Mouse (Mus musculus) macrophage (primary cell): Measurements from ENCODE around the gene Gm815. TPM values are rescaled to one million over a fixed set of nuclear protein-coding genes. Genes with fewer than 3 reads are reported as not detected.

Experiments used
- H3K27ac ChIP-seq: fragments of 350-480 bp; formaldehyde crosslinking; 2 replicates; pipeline ENCODE4 v1.9.0; 2021
- H3K36me3 ChIP-seq: fragments of 350-480 bp; formaldehyde crosslinking; 2 replicates; pipeline ENCODE4 v1.9.0; 2021; ENCODE audit errors: inconsistent target
- H3K4me3 ChIP-seq: fragments of 350-480 bp; formaldehyde crosslinking; 2 replicates; pipeline ENCODE4 v1.9.0; 2021; ENCODE audit errors: inconsistent target
- H3K79me2 ChIP-seq: fragments of 350-480 bp; formaldehyde crosslinking; 2 replicates; pipeline ENCODE4 v1.9.0; 2021; ENCODE audit errors: inconsistent target
- WGBS: methylation state at CpG from one replicate; pipeline ENCODE4 v1.1.7; 2026; ENCODE audit warnings: inconsistent platforms; ENCODE audit not compliant: missing documents; 5-methylcytosine and 5-hydroxymethylcytosine counted together
- polyA plus RNA-seq: library from polyadenylated mRNA; stranded (reverse); fragments of 250-400 nt; gene quantifications from 3 replicates; pipeline ENCODE4 v1.2.4, GENCODE M21; 2018; ENCODE audit warnings: inconsistent platforms

Gene Gm815
- polyA plus RNA-seq, 1 experiment from 2014 or later = not detected

- no peaks in the 10 kb centered on the region for H3K79me2 ChIP-seq
- WGBS = 92% methylated on average over 12 of the region's 15 CpGs
Observed at GRCm38 (mm10) chr19:26864975-26865690, 20.5 kb upstream of the Gm815 start.

DNA sequence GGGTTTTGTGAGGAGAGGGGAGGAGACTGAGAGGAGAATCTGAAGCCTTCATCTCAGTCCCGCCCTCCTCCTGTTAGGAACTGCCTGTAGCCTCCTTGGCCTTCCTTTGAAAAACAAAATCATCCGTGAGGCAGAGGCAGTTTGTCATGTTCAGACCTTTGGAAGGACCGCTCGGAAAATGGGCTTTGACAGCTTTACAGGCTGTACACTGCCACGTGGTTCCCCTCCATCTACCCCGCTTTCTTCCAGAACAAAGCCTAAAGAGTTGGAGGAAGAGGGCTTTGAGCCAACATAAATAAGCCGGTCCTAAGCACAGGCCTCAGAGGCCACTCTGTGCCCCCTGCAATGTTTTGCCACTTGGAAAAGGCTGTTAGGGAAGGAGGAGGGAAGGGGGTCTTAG is 19.9 kb upstream of the Gm815 start:
- Histone ChIP-seq H3K36me3 (no peaks in the 10 kb centered on the region), H3K4me3 (no peak overlapping the region), H3K27ac (no peak overlapping the region), H3K79me2 (no peaks in the 10 kb centered on the region)
- WGBS = 94% methylated on average over 7 of the region's 7 CpGs

More at GRCm38 (mm10) chr19:26864975-26865690, 20.5 kb upstream of the Gm815 start:
- Histone ChIP-seq H3K4me3 (no peak overlapping the region), H3K36me3 (no peaks in the 10 kb centered on the region), H3K27ac (no peak overlapping the region)

- 86% methylated on average over 3 of the region's 3 CpGs for WGBS
- Histone ChIP-seq H3K36me3 (no peaks in the 10 kb centered on the region), H3K4me3 (no peak overlapping the region), H3K27ac (no peak overlapping the region), H3K79me2 (no peaks in the 10 kb centered on the region)
Observed at GRCm38 (mm10) chr19:26869591-26869990, 16.1 kb upstream of the Gm815 start.

DNA sequence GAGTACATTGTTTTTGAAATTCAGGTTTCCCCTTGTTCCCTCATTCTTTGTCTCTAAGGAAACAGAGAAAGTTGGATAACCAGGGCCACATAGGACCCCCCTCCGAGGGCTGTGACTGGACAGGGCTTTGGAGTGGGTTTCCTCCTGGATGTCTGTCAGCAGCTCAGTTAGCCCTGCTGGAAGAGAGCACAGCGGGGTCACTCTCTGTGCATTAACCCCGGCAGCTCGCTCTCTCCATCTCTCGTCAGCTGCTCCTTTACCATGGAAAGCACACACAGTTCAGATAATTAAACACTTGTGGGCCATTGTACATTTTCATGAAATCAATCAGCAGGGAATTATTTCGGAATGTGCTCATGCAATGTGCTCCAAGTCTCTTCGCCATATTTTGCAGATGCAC is 15.4 kb upstream of the Gm815 start:
- Histone ChIP-seq H3K36me3 (no peaks in the 10 kb centered on the region), H3K27ac (no peak overlapping the region), H3K4me3 (no peak overlapping the region), H3K79me2 (no peaks in the 10 kb centered on the region)
- WGBS = 93% methylated on average over 6 of the region's 7 CpGs

- no peak overlapping the region for H3K27ac ChIP-seq
- H3K36me3 ChIP-seq = no peaks in the 10 kb centered on the region
- no peak overlapping the region for H3K4me3 ChIP-seq
- 33% methylated on average over 3 of the region's 3 CpGs for WGBS
- no peaks in the 10 kb centered on the region for H3K79me2 ChIP-seq
Observed at GRCm38 (mm10) chr19:26871096-26871495, 14.6 kb upstream of the Gm815 start.

DNA sequence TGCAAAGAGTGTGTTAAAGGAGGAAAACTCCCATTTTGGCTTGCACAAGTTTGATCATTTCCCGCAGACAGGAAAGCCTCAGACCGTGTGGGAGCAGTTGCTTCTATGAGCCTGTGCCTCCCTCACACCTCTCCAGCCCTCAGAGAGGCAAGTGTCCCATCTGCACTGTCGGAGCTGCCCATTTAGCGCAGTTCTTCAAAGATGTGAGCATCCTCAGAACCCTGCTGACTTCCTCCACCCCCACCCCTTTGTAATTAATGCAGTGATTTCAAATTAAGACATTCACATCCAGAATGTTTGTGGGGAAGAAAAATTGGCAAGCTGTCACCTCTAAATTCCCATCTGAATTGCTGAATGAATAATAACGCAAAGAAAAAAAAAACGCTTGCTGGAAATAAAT is 12.8 kb upstream of the Gm815 start:
- H3K4me3 ChIP-seq = no peak overlapping the region
- 94% methylated on average over 6 of the region's 6 CpGs for WGBS
- no peaks in the 10 kb centered on the region for H3K36me3 ChIP-seq
- H3K79me2 ChIP-seq = no peaks in the 10 kb centered on the region
- no peak overlapping the region for H3K27ac ChIP-seq

GRCm38 (mm10) chr19:26875601-26876000 is 10.1 kb upstream of the Gm815 start:
- H3K79me2 ChIP-seq = no peaks in the 10 kb centered on the region
- 93% methylated on average over 6 of the region's 6 CpGs for WGBS
- H3K36me3 ChIP-seq = no peaks in the 10 kb centered on the region
- no peak overlapping the region for H3K27ac ChIP-seq
- H3K4me3 ChIP-seq = no peak overlapping the region

DNA sequence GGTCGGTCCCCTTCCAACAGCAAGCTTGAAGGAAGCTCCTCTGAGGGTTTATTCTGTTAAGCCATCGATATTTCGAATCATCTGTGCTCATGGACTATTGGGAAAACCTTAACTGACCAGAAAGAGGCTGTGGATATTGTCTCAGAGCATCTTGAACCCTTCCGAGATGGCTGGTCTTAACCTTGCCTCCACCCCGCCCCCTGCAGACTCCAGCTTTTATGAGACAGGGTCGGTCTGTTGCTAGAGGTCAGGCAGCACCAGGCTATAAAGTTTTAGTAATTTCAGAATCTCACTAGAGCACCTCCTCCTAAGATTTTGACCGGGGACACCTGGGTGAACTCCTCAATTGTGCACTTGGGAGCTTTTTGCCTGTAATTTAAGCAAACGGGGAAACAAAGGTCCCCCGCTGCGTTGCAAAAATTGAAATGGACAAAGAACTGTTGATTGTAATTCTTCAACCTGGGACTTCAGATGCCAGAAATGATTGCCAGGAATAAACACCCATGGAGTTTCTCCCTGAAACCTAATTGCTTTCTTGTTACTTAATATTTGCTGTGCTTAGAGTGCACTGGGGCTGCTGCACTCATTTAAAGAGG is 8.4 kb upstream of the Gm815 start:
- WGBS = 81% methylated on average over 10 of the region's 10 CpGs
- Histone ChIP-seq H3K36me3 (no peaks in the 10 kb centered on the region), H3K79me2 (no peaks in the 10 kb centered on the region), H3K27ac (no peak overlapping the region), H3K4me3 (no peak overlapping the region)

GRCm38 (mm10) chr19:26879856-26880255 is 5.8 kb upstream of the Gm815 start:
- Histone ChIP-seq H3K4me3 (no peak overlapping the region), H3K27ac (no peak overlapping the region), H3K79me2 (no peaks in the 10 kb centered on the region), H3K36me3 (no peaks in the 10 kb centered on the region)
- 87% methylated on average over 4 of the region's 4 CpGs for WGBS

- Histone ChIP-seq H3K79me2 (no peaks in the 10 kb centered on the region), H3K4me3 (no peak overlapping the region), H3K36me3 (no peaks in the 10 kb centered on the region), H3K27ac (no peak overlapping the region)
- 84% methylated on average over 10 of the region's 10 CpGs for WGBS
Observed at GRCm38 (mm10) chr19:26881866-26882427, 3.7 kb upstream of the Gm815 start.

DNA sequence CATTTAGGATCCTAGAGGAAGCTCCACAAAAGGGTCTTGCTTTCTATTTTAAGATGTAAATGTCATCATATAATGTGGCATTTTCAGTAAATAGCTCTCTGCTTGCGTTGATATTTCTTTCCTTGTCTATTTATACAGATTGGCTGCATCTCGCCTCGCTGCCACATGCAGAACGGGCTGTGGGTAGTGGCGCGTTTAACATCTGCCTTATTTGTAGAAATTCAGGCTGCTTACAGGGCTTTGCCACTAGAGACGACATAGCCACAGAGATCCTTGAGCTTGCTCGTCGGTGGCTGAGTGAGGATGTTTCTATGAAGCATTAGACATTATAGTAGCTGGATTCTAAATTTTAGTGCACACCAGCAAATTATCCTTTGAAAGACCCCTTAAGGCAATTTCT is 2.5 kb downstream of the Gm815 start:
- H3K36me3 ChIP-seq = no peaks in the 10 kb centered on the region
- no peaks in the 10 kb centered on the region for H3K79me2 ChIP-seq
- H3K27ac ChIP-seq = no peak overlapping the region
- 95% methylated on average over 9 of the region's 9 CpGs for WGBS
- no peak overlapping the region for H3K4me3 ChIP-seq

DNA sequence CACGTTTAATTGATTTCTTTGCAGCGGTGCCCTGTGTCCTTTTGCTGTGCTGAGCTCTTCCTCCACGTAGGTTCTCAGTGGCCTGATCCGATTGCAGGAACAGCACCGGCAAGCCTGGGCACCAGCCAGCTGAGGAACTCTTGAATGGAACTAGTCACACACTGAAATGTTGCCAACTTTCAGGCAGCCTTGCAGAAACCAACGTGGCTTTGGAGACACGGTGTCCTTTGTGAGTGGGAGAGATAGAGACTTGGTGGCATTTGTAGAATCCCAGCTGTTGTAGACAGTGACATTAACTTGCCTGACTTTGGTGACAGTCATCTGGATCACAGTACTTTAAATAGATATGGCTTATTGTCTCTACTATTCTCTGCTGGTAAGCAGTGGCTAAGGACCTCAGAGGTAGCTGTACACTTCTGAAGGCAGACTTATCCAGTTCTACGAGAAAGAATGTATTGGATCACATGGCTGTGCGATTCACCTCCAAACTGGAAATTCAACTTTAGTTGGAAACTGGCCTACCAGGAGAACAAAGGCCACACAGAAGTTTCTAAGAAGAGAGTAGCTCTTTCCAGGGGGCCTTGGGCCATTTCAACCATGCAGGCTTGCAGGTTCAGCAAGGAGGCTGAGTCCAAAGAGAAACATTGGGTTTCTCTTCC is 5.8 kb downstream of the Gm815 start:
- 79% methylated on average over 9 of the region's 9 CpGs for WGBS
- no peak overlapping the region for H3K4me3 ChIP-seq
- H3K36me3 ChIP-seq = no peaks in the 10 kb centered on the region
- no peak overlapping the region for H3K27ac ChIP-seq
- H3K79me2 ChIP-seq = no peaks in the 10 kb centered on the region

GRCm38 (mm10) chr19:26892861-26893260 is 7.2 kb downstream of the Gm815 start:
- no peaks in the 10 kb centered on the region for H3K79me2 ChIP-seq
- H3K36me3 ChIP-seq = no peaks in the 10 kb centered on the region
- WGBS = 72% methylated on average over 5 of the region's 5 CpGs
- H3K27ac ChIP-seq = no peak overlapping the region
- H3K4me3 ChIP-seq = no peak overlapping the region

GRCm38 (mm10) chr19:26902162-26902561 is 16.5 kb downstream of the Gm815 start:
- Histone ChIP-seq H3K79me2 (no peaks in the 10 kb centered on the region), H3K36me3 (no peaks in the 10 kb centered on the region), H3K4me3 (no peak overlapping the region), H3K27ac (no peak overlapping the region)
- 96% methylated on average over 4 of the region's 4 CpGs for WGBS

DNA sequence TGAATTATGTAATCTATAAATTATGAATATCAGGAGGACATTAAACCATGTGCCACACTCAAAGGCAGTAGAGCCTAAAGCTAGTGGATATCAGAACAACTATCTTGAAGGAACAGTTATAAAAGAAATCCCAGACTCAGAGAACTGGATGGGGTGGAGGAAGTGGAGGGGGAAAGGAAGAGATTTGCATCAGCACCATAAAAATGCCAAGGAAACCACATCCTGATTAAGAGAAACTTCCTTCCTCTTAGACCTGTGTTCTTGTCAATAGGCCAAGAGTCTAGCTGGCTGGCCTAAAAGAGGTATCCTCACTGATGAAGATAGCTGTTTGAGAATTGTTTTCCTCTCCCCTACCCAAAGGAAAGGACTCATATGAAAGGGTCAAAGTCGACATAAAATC is 28.6 kb downstream of the Gm815 start:
- no peaks in the 10 kb centered on the region for H3K36me3 ChIP-seq
- no peak overlapping the region for H3K27ac ChIP-seq
- no peak overlapping the region for H3K4me3 ChIP-seq
- WGBS = 0% methylated on average over 1 of the region's 1 CpGs
- H3K79me2 ChIP-seq = no peaks in the 10 kb centered on the region
